Mouse (Mus musculus): Measurements from ENCODE around the gene Myh7.
"Not testable (repeated sequence)": the region's sequence is repeated elsewhere in the genome, so short reads cannot be mapped to it uniquely, and the experiment has no call there.

Myh7 gene

DNA sequence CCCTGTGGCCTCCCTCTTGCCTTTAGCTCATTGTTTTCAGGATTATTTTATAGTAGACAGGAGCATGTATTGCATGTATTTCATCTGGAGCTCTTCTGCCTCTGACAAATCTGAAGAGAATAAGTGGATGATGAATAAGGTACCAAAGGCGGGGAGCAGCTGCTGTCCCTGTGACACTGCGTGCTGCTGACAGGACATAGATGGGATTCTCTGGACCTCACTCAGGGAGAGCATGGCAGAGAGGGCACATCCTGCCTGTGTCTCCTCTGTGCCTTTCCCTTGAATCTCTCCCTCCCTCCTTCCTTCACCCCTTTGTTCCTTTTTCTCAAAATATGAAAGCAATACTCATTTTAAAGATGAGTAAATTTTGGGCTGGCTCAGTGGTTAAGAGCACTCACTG is 11.1 kb upstream of the Myh7 start:
- no peak for ATAC-seq (ENCODE audit: insufficient number of reproducible peaks, low FRiP score, low TSS enrichment)

DNA sequence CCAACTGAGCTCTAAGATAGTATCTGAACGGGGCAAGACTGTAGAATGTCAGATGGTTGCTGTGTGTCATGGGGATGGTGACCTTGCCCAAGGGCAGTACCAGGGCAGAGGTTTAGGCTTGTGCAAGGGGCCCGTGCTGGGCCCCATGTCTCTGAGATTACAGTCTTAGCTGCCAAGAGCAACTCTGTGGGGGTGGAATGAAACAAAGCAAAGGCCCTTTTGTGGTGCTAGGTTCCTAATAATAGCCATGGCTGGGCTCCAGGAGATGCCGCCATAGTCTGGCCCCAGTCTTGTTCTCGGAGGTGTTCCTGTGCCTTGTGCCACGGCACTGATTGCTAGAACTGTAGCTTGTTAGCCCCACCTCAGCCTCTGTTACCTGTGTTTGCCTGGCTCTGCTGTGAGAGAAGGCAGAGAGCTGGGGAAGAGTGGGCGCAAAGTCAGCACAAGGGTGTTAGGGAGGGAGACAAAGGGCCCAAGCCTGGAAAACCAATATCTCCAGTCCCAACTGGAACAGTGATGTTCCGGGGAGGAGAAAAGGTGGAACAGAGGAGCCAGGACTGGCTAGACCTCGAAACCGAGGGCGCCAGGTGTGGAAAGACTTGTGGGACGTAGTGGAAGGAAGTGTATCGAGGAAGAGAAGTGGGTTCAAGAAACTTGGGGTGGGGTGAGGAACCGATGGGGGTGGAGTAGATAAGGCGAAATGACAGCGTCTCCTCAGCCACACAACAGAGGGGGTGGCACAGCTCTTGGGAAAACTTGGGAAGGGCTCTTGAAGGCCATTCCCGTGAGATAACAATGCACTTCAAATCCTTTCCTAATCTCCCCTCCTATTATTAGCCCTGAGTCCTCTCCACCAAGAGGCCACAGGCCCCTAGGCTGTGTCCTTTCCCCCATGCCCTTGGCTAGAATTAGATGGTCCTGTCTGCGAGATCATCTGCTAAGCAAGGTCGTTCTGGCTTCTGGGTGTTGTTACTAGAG is 9.7 kb upstream of the Myh7 start:
- no peak for ATAC-seq (ENCODE audit: insufficient number of reproducible peaks, low FRiP score, low TSS enrichment)

DNA sequence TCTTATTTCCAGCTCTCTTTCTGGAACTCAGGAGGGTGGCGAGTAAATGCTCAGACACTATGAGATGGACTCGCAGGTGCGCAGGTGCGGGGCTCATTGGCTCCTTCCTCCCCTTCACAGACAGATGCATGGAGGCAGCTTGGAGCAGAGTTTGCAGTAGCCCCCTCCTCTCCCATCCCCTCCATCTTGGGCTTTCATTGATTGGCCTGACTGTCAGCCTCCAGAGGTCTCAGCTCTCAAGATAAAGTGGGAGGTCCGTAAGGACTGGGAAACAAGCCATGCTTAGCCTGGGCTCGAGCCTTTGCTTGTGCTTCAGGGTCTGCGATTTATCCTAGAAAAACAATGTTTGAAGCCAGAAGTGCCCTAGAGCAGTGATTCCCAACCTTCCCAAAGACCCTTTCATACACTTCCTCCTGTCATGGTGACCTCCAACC is 8.3 kb upstream of the Myh7 start:
- ATAC-seq (ENCODE audit: insufficient number of reproducible peaks, low FRiP score, low TSS enrichment): no peak

DNA sequence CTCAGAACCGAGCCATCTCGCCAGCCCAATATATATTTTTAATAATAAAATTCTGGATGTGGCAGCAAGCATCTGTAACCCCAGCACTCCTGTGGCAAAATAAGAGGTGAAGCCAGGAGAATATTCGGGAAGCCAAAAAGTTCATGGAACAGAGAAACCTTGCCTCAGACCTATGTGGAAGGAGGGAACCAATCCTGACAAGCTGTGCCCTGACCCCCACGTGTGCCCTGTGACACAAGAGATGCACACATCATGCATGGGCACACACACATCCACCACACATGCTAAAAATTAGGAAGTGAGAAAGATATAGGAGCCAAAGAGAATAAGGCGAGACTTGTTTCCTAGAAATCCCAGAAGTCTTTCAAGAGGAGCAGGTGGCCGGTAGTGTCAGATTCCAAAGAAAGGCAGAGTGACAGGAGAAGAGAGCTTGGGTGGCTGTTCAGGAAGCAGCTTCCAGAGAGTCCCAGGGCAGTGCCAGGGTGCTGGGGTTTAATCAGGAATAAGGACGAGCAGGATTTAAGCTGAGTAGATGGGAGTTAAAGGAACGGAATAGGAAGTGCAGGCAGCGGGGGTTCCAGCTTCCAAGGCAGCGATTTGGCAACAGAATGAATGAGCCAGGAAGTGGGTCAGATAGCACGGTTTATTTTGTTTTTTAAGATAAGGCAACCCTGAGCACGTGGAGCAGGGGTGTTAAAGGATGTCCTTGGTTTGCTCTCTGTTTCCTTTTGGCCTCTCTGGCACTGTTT is 7.7 kb upstream of the Myh7 start:
- ATAC-seq (ENCODE audit: insufficient number of reproducible peaks, low FRiP score, low TSS enrichment): no peak

DNA sequence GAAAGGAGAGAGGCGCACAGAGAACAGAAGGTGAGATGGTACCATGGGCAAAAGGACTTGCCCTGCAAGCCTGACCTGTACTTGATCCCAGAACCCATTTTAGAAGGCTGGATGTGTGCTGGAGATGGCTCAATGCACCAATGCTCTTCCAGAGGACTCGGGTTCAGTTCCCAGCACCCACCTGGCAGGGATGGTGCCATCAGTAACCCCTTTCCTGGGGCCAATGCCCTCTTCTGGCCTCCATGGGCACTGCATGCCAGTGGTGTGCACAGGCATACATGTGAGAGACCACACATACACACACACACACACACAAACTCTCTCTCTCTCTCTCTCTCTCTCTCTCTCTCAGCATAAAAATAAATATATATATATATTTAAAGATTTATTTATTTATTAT is 7.0 kb upstream of the Myh7 start:
- no peak for ATAC-seq (ENCODE audit: insufficient number of reproducible peaks, low FRiP score, low TSS enrichment)

DNA sequence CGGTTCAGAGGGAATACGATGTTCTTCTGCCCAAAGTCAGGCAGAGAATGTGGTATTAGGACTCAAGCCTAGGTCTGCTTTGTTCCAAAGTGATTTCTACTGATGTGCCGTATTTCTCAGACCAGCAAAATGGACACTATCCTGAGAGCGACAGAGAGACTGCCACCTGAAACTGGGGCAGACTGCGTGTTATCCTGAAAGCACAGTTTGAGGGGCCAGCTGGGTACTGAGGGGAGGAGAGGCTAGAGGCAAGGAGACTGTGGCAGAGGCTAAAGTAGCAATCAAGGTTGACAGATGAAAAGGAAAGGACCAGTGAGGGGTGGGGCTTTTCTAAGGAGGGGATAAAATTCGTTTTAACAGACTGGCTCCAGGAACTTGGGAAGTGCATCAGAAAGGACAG is 6.4 kb upstream of the Myh7 start:
- no peak for ATAC-seq (ENCODE audit: insufficient number of reproducible peaks, low FRiP score, low TSS enrichment)

DNA sequence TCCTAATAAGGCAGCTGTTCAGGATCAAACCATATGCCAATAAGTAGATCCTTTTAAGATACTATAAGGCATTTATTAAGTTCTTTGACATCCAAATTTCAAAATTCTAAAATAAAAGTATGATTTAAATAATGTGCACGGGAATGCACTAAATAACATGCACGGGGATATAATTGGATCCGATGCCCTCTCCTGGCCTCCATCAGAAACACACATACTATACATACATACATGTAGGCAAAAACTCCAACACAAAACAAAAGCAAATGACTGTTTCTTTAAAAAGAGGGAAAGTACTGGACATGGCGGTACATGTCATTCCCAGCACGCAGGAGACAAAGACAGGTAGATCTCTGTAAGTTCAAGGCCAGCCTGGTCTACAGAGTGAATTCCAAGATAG is 5.4 kb upstream of the Myh7 start:
- ATAC-seq (ENCODE audit: insufficient number of reproducible peaks, low FRiP score, low TSS enrichment): not testable (repeated sequence)

DNA sequence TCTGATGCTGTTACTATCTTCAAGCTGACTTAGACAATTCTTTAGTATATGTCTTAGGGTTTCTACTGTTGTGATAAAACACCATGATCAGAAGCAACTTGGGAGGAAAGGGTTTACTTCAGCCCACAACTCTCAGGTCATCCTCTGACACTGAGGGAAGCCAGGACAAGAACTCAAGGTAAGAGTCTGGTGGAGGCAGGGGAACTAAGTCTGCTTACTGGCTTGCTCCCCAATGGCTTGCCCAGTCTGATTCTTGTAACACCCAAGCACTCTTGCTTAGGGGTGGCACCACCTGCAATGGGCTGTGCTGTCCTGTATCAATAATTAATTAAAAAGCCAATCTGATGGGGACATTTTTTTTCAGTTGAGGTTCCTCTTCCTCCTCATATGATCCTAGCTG is 4.3 kb upstream of the Myh7 start:
- no peak for ATAC-seq (ENCODE audit: insufficient number of reproducible peaks, low FRiP score, low TSS enrichment)

DNA sequence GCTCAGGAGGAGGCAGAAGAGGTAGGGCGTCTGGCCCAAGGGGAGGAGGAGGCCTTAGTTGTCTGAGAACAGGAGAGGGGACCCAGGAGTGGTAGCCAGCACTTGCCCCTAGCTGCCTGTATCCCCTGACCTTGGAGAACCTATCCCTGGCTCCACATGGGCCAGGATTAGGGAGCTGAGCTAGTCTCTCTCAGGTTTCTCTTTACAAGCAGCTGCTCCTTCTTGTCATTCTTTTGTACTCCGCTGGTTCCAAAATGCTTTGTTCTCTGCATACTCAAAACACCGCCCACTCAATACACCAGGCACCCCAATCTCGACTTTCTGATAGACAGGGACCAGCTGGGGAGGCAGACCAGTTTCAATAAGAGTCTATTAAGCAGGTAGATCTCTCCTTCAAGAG is 2.9 kb upstream of the Myh7 start:
- no peak for ATAC-seq (ENCODE audit: insufficient number of reproducible peaks, low FRiP score, low TSS enrichment)

DNA sequence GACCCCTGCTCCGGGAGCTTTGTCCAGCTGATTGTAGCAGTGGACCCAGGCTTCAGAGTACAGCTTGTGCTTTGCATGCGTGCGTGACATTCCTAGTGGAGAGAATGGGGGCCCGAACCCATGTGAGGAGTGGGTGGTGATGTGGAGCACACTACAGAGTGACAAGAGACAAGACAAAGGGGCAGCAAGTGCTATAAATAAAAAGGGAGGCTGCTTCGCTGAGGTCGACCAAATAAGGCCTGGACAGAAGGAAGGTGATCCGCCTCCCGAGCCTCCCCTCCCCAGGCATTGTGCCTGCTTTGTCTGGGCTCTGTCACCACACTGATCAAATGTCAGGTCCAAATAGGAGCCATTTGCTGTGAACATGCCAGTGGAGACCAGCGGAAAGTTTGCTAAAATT is 2.4 kb upstream of the Myh7 start:
- ATAC-seq (ENCODE audit: insufficient number of reproducible peaks, low FRiP score, low TSS enrichment): no peak

DNA sequence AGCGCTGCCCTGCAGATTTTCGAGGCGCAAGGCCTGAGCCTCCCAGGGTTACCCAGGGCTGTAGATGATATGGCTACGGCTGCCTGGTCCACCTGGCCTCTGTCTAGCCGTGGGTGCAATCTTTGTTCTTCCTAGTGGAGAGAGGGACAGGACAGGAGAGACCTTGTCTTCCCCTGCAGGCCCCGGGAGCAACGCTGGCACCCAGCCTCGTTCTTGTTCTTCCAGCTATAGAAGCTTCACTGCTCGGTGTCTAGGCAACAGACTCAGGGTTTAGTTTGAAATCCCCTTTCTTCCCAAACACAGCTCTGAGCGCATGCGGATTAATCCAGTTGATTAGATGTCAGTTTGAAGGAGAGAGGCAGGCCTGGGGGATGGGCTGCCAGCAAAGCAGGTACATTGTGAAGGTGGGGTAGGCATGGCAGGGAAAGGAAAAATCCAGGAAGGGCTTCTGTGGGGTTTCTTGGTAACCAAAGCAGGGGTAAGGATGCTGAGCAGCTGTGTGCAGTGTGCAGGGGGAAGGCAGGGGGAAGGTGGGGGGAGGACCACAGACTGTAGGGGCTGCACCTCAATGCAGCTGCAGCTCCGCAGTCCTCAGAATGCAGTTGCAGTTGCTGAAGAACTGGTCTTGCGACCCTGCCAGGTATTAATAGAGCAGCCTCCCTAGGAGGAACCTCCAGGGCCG is 1.2 kb upstream of the Myh7 start:
- ATAC-seq (ENCODE audit: insufficient number of reproducible peaks, low FRiP score, low TSS enrichment): no peak

DNA sequence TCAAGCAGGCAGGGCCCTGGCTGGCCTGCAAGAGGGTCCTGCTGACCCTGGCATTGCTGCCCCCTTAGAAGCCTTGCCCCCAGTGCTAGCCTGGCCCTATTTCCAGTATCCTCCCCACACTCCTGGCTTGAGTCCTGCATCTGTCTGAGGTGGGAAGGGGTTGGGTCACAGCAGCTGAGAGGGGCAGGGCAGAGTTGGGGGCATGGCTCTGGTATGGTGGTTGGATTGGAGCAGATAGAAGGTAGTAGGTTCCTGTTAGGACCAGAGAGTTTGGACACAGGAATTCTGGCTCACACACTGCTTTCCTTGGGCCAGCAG is 402 bp upstream of the Myh7 start:
- ATAC-seq (ENCODE audit: insufficient number of reproducible peaks, low FRiP score, low TSS enrichment): no peak

DNA sequence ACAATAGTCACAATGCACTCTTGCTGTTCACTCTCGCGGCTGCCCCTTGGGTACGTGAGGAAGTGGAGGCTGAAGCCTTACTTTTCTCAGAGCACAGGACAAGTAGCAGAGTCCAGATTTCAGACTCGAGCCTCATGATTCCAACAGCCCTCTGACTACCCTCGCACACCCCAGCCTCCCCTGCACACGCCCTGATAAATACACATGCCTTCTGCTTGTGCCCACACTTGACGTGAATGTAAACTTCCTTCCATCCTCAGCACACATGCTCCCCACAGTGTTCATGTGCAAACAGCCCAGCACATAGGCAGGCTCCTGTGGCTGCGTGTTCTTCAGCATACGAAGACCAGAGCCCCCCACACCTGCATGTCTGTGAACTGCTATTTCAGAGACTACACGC is 790 bp downstream of the Myh7 start:
- no peak for ATAC-seq (ENCODE audit: insufficient number of reproducible peaks, low FRiP score, low TSS enrichment)

DNA sequence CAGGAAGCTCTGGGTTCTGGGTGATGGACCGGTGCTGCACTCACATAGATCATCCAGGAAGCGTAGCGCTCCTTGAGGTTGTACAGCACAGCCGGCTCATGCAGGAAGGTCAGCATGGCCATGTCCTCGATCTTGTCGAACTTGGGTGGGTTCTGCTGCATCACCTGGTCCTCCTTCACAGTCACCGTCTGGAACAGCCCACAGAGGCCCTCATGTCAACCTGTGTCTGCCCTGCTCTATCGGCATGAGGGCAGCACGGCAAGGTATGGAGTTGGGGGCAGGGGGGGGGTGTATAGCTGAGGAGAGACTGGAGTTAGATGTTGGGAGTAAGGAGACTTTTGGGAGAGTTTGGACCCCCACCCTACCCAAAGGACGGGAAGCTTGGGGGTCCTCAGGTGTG is 2.2 kb downstream of the Myh7 start:
- ATAC-seq (ENCODE audit: insufficient number of reproducible peaks, low FRiP score, low TSS enrichment): no peak

DNA sequence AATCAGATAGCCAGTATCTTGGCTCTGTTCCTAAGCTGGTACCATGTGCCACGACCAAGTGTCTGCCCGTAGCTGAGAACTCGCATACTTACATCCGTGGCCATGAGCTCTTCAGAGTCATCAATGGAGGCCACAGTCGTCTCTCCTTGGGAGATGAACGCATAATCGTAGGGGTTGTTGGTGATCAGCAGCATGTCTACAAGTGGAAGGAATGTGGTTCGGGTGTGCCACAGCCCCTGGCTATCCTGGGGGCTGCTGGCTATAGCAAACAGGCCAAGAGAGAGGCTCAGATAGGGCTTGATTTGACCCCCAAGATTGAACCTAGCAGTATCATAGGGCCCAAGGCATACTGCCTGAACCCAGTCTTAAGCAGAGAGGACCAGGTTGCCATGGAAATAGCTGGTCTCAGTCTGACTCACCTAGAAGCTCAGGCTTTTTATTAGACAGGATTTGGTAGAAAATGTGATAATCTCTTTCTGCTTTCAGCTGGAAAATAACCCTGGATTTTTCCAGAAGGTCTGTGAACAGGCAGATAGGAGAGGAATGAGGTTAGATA is 4.5 kb downstream of the Myh7 start:
- ATAC-seq (ENCODE audit: insufficient number of reproducible peaks, low FRiP score, low TSS enrichment): no peak

DNA sequence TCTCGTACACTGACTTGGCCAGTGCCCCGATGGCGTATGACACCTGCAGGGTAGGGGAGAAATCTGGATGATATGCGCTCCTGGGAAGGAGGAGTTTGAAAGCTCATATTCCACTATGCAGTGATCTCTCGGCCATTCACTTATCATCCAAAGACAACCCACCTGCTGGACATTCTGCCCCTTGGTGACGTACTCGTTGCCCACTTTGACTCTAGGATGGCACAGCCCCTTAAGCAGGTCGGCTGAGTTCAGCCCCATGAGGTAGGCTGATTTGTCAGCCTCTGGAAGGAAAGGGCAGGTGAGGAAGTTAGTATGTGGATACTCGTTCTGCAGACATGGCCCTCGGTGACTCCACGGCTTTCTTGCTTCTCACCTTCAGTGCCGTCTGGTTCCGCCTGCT is 5.5 kb downstream of the Myh7 start:
- no peak for ATAC-seq (ENCODE audit: insufficient number of reproducible peaks, low FRiP score, low TSS enrichment)

DNA sequence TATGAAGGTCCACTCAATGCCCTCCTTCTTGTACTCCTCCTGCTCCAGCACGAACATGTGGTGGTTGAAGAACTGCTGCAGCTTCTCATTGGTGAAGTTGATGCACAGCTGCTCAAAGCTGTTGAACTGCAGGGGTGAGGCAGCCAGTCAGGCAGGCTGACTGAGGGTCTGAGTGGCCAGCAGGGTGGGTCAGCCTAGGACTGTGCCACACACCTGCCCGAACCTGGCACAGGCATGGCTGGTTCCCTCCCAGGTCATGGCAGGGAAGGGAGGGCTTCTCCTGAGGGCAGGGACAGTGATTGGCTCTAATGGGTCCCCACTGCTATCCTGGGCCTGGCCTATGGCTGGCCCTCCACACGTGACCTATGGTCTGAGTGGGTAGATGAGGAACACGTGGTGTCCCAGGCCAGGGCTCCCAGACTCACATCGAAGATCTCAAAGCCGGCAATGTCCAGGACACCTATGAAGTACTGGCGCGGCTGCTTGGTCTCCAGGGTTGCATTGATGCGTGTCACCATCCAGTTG is 6.0 kb downstream of the Myh7 start:
- ATAC-seq (ENCODE audit: insufficient number of reproducible peaks, low FRiP score, low TSS enrichment): not testable (repeated sequence)

DNA sequence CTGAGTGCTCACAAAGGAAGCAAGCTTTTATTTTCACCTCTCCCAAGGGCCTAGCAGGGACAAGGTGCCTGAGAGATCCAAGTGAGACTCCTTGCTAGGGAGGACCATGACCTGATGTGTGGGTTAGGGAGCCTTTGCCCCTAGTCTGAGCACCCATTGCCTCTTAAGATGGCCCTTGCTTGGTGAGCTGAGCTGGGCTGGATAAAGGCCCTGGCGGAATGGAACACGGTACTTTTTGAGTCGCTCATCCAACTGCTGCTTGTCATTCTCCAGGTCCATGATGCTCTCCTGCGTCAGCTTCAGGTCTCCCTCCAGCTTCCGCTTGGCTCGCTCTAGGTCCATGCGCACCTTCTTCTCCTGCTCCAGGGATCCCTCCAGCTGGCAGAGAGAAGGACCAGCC is 12.5 kb downstream of the Myh7 start:
- ATAC-seq (ENCODE audit: insufficient number of reproducible peaks, low FRiP score, low TSS enrichment): no peak

DNA sequence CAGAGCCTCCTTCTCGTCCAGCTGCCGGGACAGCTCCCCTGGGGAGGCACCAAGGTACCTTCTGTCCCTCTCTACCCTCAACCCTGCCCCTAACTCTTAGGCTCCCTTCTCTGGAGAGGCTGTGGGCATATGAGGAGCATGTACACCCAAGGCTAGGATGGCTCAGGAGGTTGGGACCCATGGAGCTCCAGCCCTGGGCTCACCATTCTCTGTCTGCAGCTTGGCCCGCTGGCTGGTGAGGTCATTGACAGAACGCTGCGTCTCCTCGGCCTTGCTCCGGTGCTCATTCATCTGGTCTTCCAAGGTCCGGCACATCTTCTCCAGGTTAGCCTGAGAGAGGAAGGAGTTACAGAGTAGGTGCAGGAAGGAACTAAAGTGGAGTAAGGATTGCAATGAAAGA is 15.8 kb downstream of the Myh7 start:
- ATAC-seq (ENCODE audit: insufficient number of reproducible peaks, low FRiP score, low TSS enrichment): no peak

DNA sequence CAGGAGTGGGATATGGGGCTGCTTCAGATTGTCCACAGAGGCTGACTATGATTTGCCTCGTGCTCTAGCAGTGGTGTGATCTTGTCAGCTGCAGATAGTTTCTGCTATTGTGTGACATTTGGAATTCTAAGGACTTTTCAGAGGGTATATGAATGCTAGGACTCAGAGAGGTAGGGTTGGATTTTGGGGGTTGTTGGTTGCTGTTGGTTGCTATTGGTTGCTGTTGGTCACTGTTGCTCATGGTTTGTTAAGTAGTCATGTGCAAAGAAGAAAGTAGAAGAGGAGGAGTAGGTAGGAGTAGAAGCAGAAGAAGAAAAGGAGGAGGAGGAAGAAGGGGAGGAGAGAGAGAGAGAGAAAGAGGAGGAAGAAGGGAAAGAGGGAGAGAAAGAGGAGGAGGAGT is 17.8 kb downstream of the Myh7 start, which contains the start of gene Gm17428:
Gene Gm17428 (plus strand): TSS at position 301 of the 400 bp plus-strand sequence.
- no peak for ATAC-seq (ENCODE audit: insufficient number of reproducible peaks, low FRiP score, low TSS enrichment)

Measured in cerebellum, adult (tissue).